Mouse (Mus musculus): Measurements from ENCODE around the gene Ttc23.

Ttc23 gene

DNA sequence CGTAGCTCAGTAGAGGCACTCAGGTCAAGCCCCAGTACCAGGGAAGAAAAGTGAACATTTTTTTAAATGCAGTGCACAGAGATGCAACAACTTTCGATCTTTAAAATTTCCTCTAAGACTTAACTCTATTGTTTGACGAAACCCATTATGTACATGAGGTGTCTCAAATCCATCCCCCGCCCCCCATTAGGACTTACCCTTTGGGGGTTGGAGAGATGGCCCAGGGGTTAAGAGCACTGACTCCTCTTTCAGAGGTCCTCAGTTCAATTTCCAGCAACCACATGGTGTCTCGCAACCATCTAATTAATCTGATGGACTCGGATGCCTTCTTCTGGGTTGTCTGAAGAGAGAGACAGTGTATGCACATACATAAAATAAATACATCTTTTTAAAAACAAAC, 1.1 kb upstream of the Ttc23 start:
- DNase-seq = no peak

DNA sequence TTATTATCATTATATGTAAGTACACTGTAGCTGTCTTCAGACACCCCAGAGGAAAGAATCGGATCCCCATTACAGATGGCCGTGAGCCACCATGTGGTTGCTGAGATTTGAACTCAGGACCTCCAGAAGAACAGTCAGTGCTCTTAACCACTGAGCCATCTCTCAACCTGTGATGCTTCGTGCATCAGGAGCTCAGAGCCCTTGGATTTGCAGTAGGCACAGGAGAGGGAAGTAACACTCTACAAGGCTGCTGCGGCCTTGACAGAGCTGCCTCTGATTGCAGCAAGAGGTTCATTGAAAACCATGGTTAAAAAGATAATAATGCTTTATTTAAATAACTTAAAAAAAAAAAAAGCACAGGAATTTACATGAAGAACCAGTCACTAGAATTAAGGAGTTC, 1.2 kb downstream of the Ttc23 start:
- no peak for DNase-seq

DNA sequence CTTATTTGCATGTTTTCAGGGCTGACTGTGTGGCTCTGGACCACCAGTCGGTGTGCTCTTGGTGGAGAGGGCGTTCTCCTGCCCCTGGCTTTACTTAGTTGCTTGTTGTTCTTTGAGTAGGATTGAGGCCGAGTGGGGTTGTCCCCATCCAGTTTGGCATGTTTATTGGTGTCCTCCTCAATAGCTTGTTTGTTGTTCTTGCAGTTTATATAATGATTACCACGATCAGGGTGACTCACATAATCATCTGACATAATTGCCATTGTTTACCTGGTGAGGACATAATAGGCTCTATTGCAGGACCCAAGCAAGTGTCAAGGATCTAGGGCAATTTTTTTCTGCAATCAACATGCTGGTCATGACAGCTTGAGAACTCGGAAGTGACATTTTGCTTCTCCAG, 5.0 kb downstream of the Ttc23 start:
- no peak for DNase-seq

DNA sequence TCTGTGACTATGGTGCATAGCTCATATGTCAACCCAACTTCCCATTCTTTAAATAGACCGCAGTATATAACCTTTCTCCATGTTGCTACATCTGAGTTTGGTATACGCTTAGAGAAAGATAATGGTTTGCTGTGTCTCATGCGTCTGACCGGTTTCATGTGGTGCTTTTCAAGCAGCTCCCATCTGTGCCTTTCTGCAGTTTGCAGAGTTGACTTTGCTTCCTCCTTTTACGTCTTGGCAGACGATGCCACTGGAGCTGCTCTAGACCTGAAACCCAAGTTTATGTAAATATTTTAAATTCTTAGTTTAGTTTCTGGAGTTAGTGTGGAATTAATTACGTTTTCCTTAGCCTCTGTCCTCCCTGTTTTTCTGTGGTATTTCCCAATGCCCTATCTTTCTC, 7.5 kb downstream of the Ttc23 start:
- DNase-seq = no peak

DNA sequence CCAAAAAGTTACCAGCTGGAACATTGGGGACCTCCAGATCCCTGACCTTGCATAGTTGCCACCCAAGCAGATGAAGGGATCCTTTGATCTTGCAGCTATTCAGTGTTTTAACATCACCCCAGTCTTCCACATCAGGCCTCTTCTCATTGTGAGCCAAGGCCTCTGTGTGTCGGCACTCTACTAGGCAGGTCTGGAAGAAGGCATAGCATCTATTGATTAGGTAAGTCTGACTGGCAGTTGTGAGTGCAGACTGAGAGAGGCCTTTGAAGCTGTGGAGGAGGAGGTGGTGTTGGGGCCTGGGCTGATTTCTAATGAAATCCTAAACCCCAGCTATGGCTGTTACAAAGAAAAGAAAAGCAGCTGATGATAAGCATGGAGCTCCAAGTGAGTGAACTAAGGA, 8.0 kb downstream of the Ttc23 start:
- DNase-seq = no peak

DNA sequence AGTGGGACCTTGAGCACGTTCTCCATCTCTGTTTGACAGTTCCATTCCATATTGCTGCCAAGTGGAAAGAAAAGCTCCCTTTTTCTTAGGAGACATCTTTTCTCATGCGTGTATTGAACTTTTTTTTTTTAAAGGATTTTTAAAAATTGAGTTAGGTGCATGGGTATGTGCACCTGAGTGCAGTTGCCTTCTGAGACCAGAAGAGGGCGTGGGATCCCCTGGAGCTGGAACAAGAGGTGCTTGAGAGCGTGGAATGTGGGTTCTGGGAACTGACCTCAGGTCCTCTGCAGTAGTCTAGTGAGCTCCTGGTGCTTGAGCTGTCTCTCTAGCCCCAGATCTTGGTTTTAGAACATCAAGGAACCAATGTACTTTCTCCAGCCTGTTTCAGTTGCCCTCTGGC, 10.9 kb downstream of the Ttc23 start:
- no peak for DNase-seq

DNA sequence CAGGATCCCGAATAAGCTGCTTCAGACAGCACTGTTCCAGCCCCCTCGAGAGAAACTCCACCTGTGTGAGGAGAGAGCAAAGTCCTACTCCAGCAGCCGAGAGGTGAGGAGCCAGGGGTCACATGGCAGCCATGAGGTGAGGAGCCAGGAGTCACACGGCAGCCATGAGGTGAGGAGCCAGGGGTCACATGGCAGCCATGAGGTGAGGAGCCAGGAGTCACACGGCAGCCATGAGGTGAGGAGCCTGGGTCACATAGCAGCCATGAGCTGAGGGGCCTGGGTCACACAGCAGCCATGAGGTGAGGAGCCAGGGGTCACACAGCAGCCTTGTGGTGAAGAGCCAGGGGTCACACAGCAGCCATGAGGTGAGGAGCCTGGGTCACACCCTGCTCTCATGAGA, 15.2 kb downstream of the Ttc23 start:
- DNase-seq = peak; percentile 73

DNA sequence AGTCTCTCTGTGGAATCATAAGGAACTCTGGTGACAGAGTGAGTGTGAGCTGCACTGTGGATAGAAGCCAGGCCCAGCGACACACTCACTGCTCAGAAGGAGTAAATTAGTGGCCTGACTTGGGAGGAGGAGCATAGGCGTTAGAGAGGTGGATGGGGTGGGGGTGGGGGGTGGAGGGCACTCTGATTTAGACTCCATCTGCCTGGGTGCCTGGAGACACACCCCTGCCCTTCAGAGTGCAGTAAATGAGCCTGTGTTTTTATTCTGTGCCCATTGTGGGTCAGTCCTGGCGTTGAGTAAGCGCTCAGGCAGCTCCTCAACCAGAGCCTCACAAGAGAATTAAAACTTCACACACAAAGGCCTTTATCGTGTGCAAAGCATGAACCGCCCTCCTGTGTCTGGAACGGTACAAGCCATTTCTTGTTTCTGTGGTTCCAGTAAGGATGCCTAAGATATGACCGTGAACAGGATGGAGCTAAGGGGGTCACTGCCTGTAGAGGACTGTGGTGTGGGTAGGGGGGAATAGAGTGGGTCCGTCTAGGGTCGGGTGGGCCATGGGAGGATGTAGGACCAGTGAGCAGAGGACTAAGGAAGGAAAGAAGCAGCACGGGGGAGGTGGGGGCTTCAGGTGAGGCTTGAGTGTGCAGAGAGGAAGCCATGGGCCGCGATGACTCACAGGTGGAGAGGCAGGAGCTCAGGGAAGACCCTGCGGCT, 16.9 kb downstream of the Ttc23 start:
- no peak for DNase-seq

DNA sequence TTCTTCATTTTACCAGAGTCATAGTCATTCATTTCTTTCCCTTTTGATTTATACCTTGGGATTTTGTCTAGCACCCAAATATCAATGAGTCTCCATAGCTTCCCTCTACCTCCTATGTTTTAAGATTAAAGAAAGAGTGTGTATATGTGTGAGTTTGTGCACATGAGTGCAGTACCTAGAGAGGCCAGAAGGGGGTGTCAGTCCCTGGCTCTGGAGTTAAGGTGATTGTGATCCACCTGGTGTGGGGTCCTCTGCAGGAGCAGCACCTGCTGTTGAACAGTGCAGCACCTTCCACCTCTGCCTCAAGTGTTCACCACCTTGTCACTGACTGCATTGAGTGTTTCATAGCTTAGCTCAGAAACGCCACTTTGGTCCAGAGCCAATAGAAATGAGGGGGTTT, 23.8 kb downstream of the Ttc23 start:
- DNase-seq = no peak

DNA sequence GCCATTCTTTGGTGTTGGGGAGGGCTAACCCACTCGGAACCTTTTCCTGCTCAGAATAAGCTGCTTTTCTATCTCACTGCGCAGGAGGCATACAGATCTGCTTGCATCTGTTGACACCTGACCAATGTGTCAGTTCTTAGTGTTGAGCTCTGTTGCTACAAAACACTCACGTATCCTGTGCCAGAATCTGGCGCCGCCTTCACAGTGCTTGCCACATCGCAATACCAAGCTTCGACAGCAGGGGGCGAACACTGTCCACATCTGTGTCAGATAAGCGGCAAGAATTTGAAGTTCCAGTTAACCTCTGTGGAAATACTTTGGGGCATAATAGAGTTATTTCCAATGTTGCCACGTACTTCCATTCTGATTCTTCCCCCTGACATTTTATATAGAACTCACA, 25.4 kb downstream of the Ttc23 start:
- peak; percentile 85 for DNase-seq

DNA sequence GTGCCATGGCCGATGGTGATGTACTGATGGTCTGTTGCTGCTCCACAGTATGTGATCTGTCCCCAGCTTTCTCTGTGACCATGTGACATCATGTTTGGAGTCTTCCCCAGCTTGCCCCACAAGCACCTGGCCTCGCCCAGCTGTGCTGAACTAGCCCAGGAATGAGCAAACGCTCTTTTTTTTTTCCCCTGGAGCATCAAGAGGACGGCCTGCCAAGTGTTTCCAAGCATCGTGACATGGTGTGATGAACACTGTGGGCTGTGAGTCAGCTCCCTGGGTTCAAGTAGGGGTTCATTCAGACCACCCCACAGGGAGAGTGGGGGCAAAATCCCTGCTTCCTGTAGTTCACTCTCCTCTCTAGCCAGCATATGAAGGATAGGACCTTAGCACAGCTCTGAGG, 26.4 kb downstream of the Ttc23 start:
- DNase-seq = no peak

DNA sequence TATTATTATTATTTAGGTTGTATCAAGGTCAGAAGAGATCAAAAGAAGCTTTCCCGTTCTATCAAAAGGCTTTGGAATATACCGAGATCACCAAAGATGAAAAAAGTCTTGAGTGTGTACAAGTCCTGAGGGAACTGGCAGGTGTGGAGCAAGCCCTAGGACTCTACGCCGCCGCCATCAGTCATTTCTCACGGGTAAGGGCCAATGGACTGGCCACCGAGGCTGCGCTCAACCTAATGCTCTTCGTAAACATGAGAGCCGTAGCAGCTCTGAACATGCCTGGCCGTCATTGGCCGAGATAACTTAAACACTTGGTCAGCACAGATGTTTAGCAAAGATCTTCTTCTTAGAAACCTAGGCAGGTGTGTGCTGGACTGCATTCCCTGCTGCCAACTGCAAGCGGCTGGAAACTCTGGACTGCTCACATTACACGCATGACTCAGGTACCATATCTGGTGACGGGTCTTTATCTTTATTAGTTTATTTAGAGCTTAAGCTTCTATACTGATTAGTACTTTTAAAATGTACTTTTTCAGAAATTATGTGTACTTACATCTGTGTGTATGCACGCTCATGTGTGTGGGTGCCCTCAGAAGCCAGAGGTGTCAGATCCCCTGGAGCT, 31.8 kb downstream of the Ttc23 start:
- DNase-seq = no peak

DNA sequence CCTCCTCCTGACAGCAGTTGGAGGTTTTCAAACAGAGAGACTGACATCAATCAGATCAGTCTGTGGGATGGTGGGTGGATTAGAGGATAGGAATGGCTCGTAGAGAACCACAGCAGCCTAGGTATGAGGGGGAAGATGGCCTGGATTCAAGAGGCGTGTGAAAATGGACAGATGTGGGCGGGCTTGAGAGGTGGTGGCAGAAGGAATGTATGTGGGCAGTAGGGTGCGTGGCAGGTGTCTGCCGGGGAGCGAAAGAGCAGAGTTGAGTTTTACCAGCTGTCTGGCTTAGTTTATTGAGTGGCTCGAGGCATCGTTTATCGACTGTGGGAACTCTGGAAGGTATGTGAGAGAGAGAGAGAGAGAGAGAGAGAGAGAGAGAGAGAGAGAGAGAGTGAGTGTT, 33.9 kb downstream of the Ttc23 start:
- no peak for DNase-seq

DNA sequence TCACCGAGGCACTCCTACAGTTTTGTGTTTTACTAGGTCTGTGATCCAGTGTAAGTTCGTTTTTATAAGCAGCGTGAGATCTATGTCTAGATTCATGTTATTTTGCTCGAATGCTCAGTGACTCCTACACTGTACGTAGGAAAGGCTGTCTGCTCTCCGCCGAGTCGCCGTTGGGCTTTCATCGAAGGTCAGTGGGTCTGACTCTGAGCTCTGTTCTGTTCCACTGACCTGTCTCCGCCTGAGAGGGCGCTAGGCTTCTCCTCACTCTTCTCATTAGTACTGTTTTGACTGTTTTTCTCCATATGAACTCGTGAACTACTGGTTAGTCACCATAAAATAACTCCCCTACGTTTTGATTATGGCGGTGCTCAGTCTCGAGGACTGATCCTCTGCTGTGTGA, 35.8 kb downstream of the Ttc23 start:
- no peak for DNase-seq

DNA sequence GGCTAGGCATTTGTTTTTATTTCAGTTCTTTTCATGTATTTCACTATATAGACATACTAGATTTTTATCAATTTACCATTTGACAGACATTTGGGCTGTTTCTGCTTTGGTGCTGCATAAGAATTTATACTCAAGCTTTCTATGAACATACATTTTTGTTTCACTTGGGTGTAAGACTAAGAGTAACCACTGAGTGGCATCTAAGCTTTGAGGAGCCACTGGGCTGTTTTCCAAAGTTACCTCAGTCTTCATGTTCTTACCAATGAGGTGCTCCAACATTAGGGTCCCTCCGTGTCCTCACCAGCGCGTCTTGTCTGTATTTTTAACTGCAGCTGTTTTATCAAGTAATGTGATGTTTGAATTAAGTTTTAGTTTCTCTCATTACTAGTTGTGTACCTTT, 39.3 kb downstream of the Ttc23 start:
- no peak for DNase-seq

DNA sequence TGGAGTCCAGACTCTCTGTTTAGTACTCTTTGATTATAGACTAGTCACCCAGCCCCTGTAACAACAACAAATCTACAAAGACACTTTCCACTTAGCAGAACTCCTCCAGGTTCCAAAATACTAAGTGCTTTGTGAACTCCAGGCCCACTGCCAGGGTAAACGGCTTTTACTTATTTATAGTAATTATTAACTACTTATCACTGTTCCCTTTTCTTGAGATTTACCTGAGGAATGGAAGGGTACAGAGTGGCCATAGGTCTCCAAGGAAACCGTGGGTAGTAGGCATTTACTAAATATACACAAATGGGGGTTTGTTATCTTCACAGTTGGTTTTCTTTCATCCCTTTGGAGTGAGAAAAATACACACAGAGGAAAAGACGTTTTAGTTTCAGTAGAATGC, 41.1 kb downstream of the Ttc23 start:
- peak; percentile 44 for DNase-seq

DNA sequence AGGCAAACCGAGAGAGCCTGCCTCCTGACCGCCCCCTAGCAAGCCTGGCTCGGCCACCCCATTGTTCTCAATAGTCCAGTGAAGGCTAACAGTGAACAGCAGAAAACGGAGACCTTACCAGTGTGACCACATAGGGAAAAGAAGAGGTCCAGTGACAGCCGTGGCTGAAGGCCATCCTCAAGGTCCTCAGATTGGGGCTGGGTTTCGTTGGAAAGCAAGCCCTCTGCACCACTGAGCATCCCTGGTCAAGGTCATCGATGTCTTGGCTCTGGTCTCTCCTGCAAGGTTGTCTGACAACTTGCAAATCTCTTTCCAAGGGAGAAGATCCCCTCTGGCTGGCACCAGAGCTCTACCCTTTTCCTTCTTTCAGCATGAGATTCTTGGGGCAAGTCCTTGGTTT, 42.6 kb downstream of the Ttc23 start:
- no peak for DNase-seq

DNA sequence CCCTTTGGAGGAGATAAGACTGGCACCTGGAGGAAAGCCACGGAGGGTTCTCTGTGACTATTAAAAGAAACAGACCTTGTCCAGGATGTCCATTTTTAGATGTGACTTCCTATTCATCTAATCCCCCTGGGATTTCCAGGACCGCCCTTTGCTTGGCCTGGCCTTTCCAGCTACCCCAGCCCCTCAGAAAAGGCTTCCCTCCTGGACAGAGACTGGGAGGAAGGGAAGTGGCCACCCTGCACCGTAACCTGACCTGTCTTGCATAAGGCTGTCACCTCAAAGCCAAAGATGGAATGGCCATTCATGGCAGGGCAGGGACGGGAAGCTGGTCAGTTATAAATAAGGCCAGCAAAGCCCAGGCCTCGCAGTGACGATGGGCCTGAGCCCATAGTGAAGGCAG, 43.8 kb downstream of the Ttc23 start:
- DNase-seq = peak; percentile 57

DNA sequence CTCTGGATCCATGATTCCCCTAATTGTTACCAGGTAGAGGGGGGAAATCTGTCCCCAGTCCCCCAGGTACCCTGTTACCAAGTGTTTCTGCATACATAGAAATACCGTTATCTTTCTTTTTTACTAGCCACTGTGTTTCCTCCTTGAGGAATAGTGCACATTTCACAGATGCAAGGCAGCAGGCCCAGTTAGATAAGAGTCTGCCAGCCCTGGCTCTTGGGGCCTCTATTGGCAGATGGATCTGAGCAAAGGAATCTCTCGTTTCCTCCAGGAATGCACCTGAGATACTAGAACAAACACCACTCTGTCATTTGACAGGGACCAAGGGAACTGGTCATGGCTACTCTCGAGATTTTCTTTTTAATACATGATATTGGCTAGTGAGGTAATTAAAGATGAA, 44.9 kb downstream of the Ttc23 start:
- no peak for DNase-seq

DNA sequence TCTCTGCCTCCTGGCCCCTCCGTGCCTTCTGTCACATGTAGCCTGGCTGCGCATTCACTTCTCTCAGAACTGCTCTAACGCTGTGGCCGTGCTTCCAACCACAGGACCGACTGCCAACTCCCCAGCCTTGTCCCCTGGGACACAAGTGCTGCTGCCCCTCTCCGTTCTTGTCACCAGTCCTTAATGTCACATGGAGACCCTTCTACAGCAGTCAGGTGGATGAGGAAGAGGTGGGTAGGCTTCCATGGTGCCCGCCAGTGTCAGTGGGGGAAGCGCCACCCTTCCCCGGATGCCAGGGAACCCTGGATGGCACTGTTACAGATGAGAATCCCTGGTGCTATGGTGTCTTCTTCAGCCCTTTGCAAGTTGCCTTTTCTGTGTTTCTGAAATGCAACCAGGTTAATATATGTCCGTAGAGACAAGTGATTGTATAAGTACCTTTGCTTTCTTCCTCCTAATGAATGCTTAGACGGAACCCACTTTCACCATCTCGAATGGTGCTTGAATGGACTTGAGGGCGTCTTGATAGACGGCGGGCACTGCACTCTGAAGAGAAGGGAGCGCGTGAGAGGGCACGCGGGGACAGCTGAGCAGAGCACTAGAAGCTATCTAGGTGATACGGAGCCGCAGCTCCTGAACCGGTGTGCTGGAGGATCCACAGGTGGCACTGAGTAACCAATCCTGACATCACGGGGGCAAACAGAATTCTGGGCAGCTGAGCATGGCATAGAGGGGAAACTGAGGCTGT, 45.8 kb downstream of the Ttc23 start:
- no peak for DNase-seq

DNA sequence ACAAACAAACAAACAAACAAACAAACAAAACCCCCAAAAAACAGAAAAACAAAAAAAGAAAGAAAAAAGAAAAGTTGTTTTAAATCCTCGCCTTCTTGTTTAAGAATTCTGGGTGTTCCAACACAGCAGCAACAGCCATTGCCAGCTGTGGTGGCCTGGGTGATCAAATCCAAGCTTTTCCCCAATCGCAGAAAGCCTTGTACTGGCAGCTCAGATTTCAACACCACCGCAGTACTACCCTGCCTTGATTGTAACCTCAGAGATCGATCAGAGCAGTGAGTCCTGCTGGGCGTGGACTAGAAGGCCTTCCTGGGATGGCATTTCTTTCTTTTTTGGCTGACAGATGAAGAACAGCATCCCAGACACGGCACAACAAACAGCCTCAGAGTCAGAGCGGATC, 48.7 kb downstream of the Ttc23 start:
- no peak for DNase-seq

DNA sequence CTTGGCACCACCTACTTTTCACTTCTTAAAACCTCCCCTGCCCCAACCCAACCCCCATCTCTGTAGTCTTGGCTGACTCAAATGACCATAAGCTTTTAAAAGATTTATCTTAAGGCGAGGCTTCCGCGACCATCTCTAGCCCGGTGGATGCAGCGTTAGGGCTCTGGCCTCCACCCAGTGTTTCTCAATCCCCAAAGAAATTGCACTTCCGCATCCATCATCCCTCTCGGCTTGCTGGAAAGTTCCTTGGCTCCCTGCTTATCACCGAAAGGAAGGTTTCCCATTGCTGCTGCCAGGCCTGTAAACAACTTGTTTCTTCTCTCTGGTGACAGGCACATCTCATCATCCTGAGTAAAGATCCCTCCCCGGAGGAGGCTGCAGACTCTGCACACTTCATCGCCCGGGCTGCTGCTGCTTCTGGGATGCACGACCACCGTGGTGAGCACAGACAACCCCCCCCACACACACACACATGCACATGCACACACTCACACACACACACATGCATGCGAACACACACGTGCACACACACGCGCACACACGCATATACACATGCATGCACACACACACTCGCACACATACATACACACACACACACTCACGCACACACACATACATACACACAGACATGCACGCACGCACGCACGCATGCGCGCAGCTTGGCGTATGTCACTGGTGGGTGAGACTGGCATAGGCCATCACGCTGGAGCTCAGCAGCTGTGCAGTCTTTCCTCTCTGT, 50.9 kb downstream of the Ttc23 start:
- no peak for DNase-seq

DNA sequence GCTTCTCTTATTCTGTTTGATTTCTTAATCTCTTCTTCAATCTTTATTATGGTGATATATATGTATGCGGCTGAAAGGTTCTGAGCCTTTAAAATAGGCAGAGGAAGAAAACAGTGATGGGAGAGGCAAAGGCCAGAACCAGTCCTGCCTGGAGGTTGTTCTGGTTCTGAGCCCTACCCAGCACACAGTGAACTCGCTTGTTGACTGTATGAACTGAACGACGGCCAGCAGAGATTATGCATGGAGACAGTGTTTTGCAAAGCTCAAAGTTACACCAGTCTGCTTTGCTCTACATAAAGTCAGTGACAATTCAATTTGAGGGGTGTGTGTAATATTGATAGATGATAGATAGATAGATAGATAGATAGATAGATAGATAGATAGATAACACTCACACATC, 52.1 kb downstream of the Ttc23 start:
- DNase-seq = no peak

DNA sequence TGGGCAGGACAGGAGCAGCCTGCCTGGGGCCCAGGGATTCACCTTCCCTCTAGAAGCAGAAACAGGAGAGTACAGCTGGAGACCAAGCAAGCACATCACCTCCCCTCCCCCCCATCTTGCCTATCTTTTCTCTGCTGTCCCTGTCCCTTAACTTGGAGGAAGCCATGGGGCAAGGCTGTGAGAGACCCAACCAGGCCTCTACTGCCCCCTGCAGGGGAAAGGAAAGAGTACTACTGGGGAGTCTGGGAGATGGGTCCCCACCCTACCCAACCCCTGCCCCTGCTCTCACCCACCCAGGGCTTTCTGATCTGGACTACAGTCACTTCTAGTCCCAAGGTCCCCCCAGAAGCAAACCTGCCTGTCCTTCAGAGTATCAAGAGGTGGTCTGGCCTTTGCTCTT, 53.6 kb downstream of the Ttc23 start:
- DNase-seq = no peak

Measured in kidney, adult 11 months (tissue).